Mouse (Mus musculus) forebrain, postnatal 0 days (tissue): ENCODE measurements at regions not wholly inside any gene's neighbourhood (a gene's known extent, or its start where the extent isn't known, plus 50 kb on each side); places are given as distances from the start of the nearest gene placed in this dataset.

Source experiments
- ATAC-seq: fragments of 200-750 bp; cut with Nextera tagmentation; 2 replicates; pipeline ENCODE4 v1.8.0; 2017; ENCODE audit warnings: mild to moderate bottlenecking, moderate library complexity
- DNase-seq: peaks from one replicate; pipeline ENCODE4 v3.0.0-alpha.2; 2015
- H3K27ac ChIP-seq: fragments of 300-500 bp; sonication (generic); 2 replicates; pipeline ENCODE4 v1.5.1; 2014; ENCODE audit warnings: low read depth, mild to moderate bottlenecking, antibody characterized with exemption, low read length, moderate library complexity, mixed read lengths
- H3K27me3 ChIP-seq: fragments of 300-500 bp; sonication (generic); 2 replicates; pipeline ENCODE4 v1.6.1; 2014; ENCODE audit warnings: mild to moderate bottlenecking, low read length, mixed read lengths; ENCODE audit not compliant: insufficient read depth
- H3K36me3 ChIP-seq: fragments of 300-500 bp; sonication (generic); 2 replicates; pipeline ENCODE4 v1.6.1; 2014; ENCODE audit warnings: mild to moderate bottlenecking, moderate library complexity; ENCODE audit not compliant: insufficient read depth
- H3K4me1 ChIP-seq: fragments of 300-500 bp; sonication (generic); 2 replicates; pipeline ENCODE4 v1.6.1; 2014; ENCODE audit warnings: antibody characterized with exemption; ENCODE audit not compliant: insufficient read depth
- H3K4me2 ChIP-seq: fragments of 300-500 bp; sonication (generic); 2 replicates; pipeline ENCODE4 v1.6.1; 2014; ENCODE audit warnings: low read depth, mild to moderate bottlenecking, moderate library complexity
- H3K4me3 ChIP-seq: fragments of 300-500 bp; sonication (generic); 2 replicates; pipeline ENCODE4 v1.5.1; 2014; ENCODE audit warnings: low read depth, low read length, mixed read lengths
- H3K9ac ChIP-seq: fragments of 300-500 bp; sonication (generic); 2 replicates; pipeline ENCODE4 v1.6.1; 2014; ENCODE audit warnings: mild to moderate bottlenecking
- H3K9me3 ChIP-seq: fragments of 300-500 bp; sonication (generic); 2 replicates; pipeline ENCODE4 v1.6.1; 2016; ENCODE audit warnings: low read length
- CTCF ChIP-seq: sonication (generic); IDR thresholded peaks from 2 replicates; pipeline ENCODE4 v1.5.1; 2016; ENCODE audit warnings: antibody characterized with exemption, control low read depth, low read depth
- WGBS: fragments of 180-500 bp; shearing (Covaris S2); extraction: QIAGEN DNeasy Blood & Tissue Kit; methylation state at CpG from one replicate; pipeline ENCODE4 v1.1.7; 2014; 5-methylcytosine and 5-hydroxymethylcytosine counted together

GRCm38 (mm10) chr3:139933039-139933438 lies 727.5 kb downstream of the Stpg2 start:
- ATAC-seq (no peak), DNase-seq (no peak)
- Histone ChIP-seq H3K9ac (no peak overlapping the region), H3K27ac (no peak overlapping the region), H3K27me3 (no peaks in the 10 kb centered on the region), H3K36me3 (no peaks in the 10 kb centered on the region), H3K9me3 (no peaks in the 10 kb centered on the region), H3K4me1 (no peaks in the 10 kb centered on the region), H3K4me3 (no peak overlapping the region), H3K4me2 (no peak overlapping the region)
- no peak for TF ChIP-seq CTCF
- 14% methylated on average over 4 of the region's 4 CpGs for WGBS

DNA sequence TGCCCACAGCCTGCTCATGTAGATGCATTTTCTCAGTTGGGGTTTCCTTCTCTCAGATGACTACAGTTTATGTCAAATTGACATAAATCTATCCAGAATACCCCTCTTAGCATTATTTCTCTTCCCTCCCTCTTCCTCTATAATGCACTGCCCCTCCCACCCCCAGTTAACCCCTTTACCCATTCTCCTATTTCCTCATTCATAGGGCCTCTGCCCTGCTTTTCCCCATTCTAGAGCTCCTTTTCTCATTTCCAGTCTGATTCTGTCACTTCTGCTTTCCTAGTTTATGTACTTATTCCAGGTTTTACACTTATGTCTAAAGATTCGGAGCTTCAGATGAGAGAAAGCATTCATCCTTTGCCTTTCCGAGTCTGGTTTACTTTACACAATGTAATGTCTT lies 740.7 kb downstream of the Stpg2 start:
- no peak for ATAC-seq
- no peak overlapping the region for H3K9ac ChIP-seq

DNA sequence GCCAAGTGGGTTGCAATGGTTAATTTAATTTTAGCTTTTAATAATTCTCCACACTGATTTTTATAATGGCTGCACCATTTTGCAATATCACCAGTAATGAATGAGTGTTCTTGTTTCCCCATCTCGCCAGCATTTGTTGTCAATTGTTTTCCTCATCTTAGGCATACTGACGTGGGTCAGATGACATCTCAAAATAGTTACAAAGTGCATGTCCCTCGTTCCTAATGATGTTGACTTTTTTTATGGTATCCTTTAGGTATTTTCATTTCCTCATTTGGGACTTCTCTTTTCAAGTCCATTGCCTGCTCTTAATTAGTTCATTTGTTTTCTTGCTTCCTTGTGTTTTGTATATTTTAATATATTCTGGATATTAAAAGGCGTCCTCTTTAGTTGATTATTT lies 741.8 kb downstream of the Stpg2 start:
- no peak for TF ChIP-seq CTCF
- Histone ChIP-seq H3K9ac (no peak overlapping the region), H3K27me3 (no peaks in the 10 kb centered on the region), H3K4me1 (no peaks in the 10 kb centered on the region), H3K27ac (no peak overlapping the region), H3K4me2 (no peak overlapping the region), H3K4me3 (no peak overlapping the region), H3K9me3 (no peaks in the 10 kb centered on the region), H3K36me3 (no peaks in the 10 kb centered on the region)
- ATAC-seq = no peak
- DNase-seq = no peak
- 76% methylated on average over 4 of the region's 4 CpGs for WGBS

More for the DNA sequence above, 740.7 kb downstream of the Stpg2 start:
- Histone ChIP-seq H3K4me1 (no peaks in the 10 kb centered on the region), H3K27ac (no peak overlapping the region), H3K9me3 (no peaks in the 10 kb centered on the region), H3K27me3 (no peaks in the 10 kb centered on the region), H3K36me3 (no peaks in the 10 kb centered on the region), H3K4me2 (no peak overlapping the region), H3K4me3 (no peak overlapping the region)
- WGBS = 90% methylated on average over 2 of the region's 2 CpGs
- no peak for DNase-seq
- no peak for TF ChIP-seq CTCF

DNA sequence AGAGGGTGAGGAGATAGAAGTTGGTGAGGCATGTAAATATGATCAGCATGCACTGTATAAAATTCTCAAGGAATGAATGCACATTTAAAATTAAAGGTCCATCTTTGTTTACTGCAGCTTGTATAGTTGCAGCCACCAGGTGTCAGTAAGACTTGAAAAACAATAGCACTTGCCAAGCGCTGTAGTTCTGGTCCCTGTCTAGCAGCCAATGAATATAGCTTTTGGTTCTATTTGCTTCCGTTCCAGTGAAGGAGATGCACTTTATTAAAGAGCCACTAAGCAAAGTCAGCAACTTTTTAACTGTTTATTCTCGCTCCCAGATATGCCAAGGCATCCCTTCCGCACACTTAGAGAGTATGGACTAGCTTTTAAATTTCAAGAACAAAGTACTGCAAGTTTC lies 743.6 kb downstream of the Stpg2 start:
- Histone ChIP-seq H3K27ac (no peak overlapping the region), H3K27me3 (no peaks in the 10 kb centered on the region), H3K4me2 (no peak overlapping the region), H3K4me3 (no peak overlapping the region), H3K4me1 (no peaks in the 10 kb centered on the region), H3K9me3 (no peaks in the 10 kb centered on the region), H3K36me3 (no peaks in the 10 kb centered on the region), H3K9ac (no peak overlapping the region)
- peak; percentile 31 for DNase-seq
- TF ChIP-seq CTCF = peak; percentile 49; the same call in 1 of the 2 replicates
- ATAC-seq = no peak
- 60% methylated on average over 4 of the region's 4 CpGs for WGBS

DNA sequence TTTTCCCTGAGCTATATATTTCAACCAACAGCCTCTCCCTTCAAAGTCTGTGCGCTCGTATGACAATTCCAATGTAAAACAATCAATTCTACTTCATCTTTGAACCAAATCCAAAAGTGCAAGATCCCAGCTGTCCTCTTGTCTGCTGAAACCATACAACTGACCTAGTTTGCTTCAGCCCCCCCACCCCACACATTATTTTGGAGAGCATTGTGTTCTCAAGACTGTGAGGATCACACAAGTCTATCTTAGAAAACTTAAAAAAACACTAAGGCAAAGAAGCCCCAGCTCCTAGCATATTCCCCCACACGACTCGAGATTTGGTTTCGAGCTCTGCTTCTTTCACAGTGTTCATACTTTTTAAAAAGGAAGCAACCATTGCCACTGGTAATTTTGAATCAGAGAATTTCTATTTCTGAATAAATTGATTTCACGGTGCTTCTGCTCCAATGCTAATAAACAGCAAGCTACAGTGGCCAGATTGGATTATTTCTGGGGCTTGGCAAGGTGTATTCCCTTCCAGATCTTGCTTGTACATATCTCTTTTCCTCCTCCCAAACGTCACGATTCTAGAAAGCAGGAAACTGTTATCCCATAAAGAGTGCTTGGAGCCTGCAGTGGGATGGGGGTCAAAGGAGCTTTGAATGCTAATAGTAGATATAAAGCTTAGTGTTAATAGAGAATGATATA lies 744.7 kb downstream of the Stpg2 start:
- Histone ChIP-seq H3K4me3 (no peak overlapping the region), H3K4me2 (no peak overlapping the region), H3K27ac (no peak overlapping the region), H3K36me3 (no peaks in the 10 kb centered on the region), H3K4me1 (no peaks in the 10 kb centered on the region), H3K9me3 (no peaks in the 10 kb centered on the region), H3K9ac (no peak overlapping the region), H3K27me3 (no peaks in the 10 kb centered on the region)
- DNase-seq (peak; percentile 19), ATAC-seq (peak; percentile 51; the same call in 1 of the 2 replicates)
- 64% methylated on average over 8 of the region's 8 CpGs for WGBS
- no peak for TF ChIP-seq CTCF

- Histone ChIP-seq H3K4me1 (no peaks in the 10 kb centered on the region), H3K4me3 (no peak overlapping the region), H3K9me3 (no peaks in the 10 kb centered on the region), H3K27me3 (no peaks in the 10 kb centered on the region), H3K36me3 (no peaks in the 10 kb centered on the region), H3K27ac (no peak overlapping the region), H3K9ac (no peak overlapping the region), H3K4me2 (no peak overlapping the region)
- ATAC-seq (no peak), DNase-seq (no peak)
- 87% methylated on average over 8 of the region's 8 CpGs for WGBS
- no peak for TF ChIP-seq CTCF
These were observed 746.0 kb downstream of the Stpg2 start for GRCm38 (mm10) chr3:139951516-139951915.

DNA sequence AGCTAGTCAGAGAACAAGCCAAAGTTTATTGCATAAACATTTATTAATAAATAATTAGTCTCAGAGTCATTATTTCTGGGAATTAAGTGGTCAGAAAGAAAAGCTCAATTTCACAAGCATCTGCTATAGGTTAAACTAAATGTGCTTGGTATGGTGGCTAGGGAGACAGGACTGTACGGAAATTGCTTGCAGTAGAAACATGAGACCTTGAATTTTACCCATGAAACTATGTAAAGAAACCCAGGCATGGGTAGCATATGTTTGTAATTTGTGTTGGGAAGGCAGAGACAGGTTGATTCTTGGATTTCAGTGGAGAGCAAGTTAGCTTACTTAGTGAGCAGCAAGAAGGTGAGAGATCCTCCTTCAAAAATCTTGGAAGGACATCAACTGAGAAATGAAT lies 772.7 kb downstream of the Stpg2 start:
- no peak overlapping the region for H3K9ac ChIP-seq
- H3K4me1 ChIP-seq = no peaks in the 10 kb centered on the region
- H3K9me3 ChIP-seq = no peaks in the 10 kb centered on the region
- DNase-seq (no peak), ATAC-seq (no peak)
- no peaks in the 10 kb centered on the region for H3K27me3 ChIP-seq
- H3K4me3 ChIP-seq = no peak overlapping the region
- no peak overlapping the region for H3K4me2 ChIP-seq
- no peaks in the 10 kb centered on the region for H3K36me3 ChIP-seq
- no peak for TF ChIP-seq CTCF
- WGBS = 94% methylated on average over 1 of the region's 1 CpGs
- H3K27ac ChIP-seq = no peak overlapping the region
